Mouse (Mus musculus): ENCODE data around the gene Crybg2.

GRCm38 (mm10) chr4:134120916-134121315 lies 60.3 kb downstream of the Crybg2 start:
- no peak for TF ChIP-seq CTCF (IDR thresholded peaks at IDR 0.05; ENCODE audit: low read depth, low read length)
- no peak for TF ChIP-seq POLR2A (IDR thresholded peaks at IDR 0.05; ENCODE audit: extremely low read depth, insufficient read depth, low read length)
